Mouse (Mus musculus): ENCODE measurements around the gene Anp32b. TPM values are rescaled to one million over a fixed set of nuclear protein-coding genes. Genes with fewer than 3 reads are reported as not detected.
A peak's percentile ranks its signal among the peaks of the same experiment; 100 is the strongest.

Gene Anp32b
- total and polyA plus RNA-seq, 3 experiments: 41.1 to 547 TPM; not detected in 1

GRCm38 (mm10) chr4:46410677-46411076 is 40.0 kb upstream of the Anp32b start:
- Histone ChIP-seq H3K27me3 (ENCODE audit: control insufficient read depth in 1 of 2, insufficient read depth in 2 of 2, low read length in 2 of 2) (no peaks in the 10 kb centered on the region), H3K36me3 (ENCODE audit: control insufficient read depth in 1 of 2, insufficient read depth in 2 of 2, low read length in 2 of 2) (peaks cover 0 to 29% of the 10 kb centered on the region in 2 experiments; a peak in 2 of 4 replicates), H3K79me2 (ENCODE audit: control insufficient read depth, insufficient read depth, low read length, poor library complexity) (no peaks in the 10 kb centered on the region; the same call in 1 of the 2 replicates), H3K4me3 (ENCODE audit: control insufficient read depth in 1 of 2, insufficient read depth in 1 of 2, low read depth in 2 of 2, low read length in 2 of 2) (peak overlapping the region; percentile 50 to 62), H3K9me3 (replicated peaks; ENCODE audit: insufficient read depth, low read length) (no peaks in the 10 kb centered on the region), H3K27ac (ENCODE audit: control insufficient read depth, low read depth, low read length) (peak overlapping the region; percentile 91), H3K4me1 (ENCODE audit: control insufficient read depth in 1 of 2, insufficient read depth in 2 of 2, low read length in 2 of 2) (peaks cover 20 to 37% of the 10 kb centered on the region in 2 experiments), H3K9ac (ENCODE audit: control insufficient read depth, low read depth, low read length, poor library complexity, severe bottlenecking) (peak overlapping the region; percentile 56)
- DNase-seq (ENCODE audit: low read depth, low spot score): peak; percentile 89
- no peak; the same call in 1 of the 2 replicates for TF ChIP-seq MYB (IDR thresholded peaks at IDR 0.05; ENCODE audit: low read depth, low read length)
- TF ChIP-seq GABPA (IDR thresholded peaks at IDR 0.05; ENCODE audit: low read depth, low read length): no peak
- TF ChIP-seq POLR2AphosphoS5 (IDR thresholded peaks at IDR 0.05; ENCODE audit: borderline replicate concordance, low read depth, low read length): no peak
- TF ChIP-seq MYC (IDR thresholded peaks at IDR 0.05; ENCODE audit: low read depth, low read length): peak; percentile 28; the same call in 1 of the 2 replicates
- no peak for TF ChIP-seq ZMIZ1 (IDR thresholded peaks at IDR 0.05; ENCODE audit: low read depth, low read length)
- TF ChIP-seq GATA1 (IDR thresholded peaks at IDR 0.05; ENCODE audit: low read depth, low read length): peak; percentile 97
- no peak; the same call in 1 of the 2 replicates for TF ChIP-seq RCOR1 (IDR thresholded peaks at IDR 0.05; ENCODE audit: low read depth, low read length)
- TF ChIP-seq CTCF (IDR thresholded peaks at IDR 0.05 in 2 of 3, conservative IDR thresholded peaks at IDR 0.05 in 1 of 3; ENCODE audit: control insufficient read depth in 1 of 3, insufficient read depth in 1 of 3, low read depth in 2 of 3, low read length in 3 of 3, poor library complexity in 1 of 3, severe bottlenecking in 1 of 3): no peak
- 0 out of 2 replicates have a peak, but pooled peaks have one; percentile 10 for TF ChIP-seq MAX (IDR thresholded peaks at IDR 0.05; ENCODE audit: low read length)
- TF ChIP-seq EP300 (IDR thresholded peaks at IDR 0.05; ENCODE audit: low read depth in 1 of 2, low read length in 2 of 2): peak; percentile 94 to 95
- TF ChIP-seq POLR2AphosphoS2 (IDR thresholded peaks at IDR 0.05; ENCODE audit: low read length): no peak
- TF ChIP-seq RAD21 (IDR thresholded peaks at IDR 0.05; ENCODE audit: low read depth, low read length): no peak
- peak; percentile 79 for TF ChIP-seq SIN3A (IDR thresholded peaks at IDR 0.05; ENCODE audit: low read length)
- TF ChIP-seq CHD1 (IDR thresholded peaks at IDR 0.05; ENCODE audit: low read depth, low read length): no peak
- peak; percentile 60; the same call in 1 of the 2 replicates for TF ChIP-seq BHLHE40 (IDR thresholded peaks at IDR 0.05; ENCODE audit: borderline replicate concordance, low read depth, low read length)
- no peak for TF ChIP-seq MEF2A (IDR thresholded peaks at IDR 0.05; ENCODE audit: extremely low read depth, insufficient replicate concordance, low read depth, low read length, poor library complexity, severe bottlenecking)
- TF ChIP-seq NELFE (IDR thresholded peaks at IDR 0.05; ENCODE audit: low read depth, low read length): peak; percentile 6; the same call in 1 of the 2 replicates
- 0 out of 2 replicates have a peak, but pooled peaks have one; percentile 57 for TF ChIP-seq UBTF (IDR thresholded peaks at IDR 0.05; ENCODE audit: borderline replicate concordance, insufficient read depth, low read depth, low read length)
- TF ChIP-seq MAZ (IDR thresholded peaks at IDR 0.05; ENCODE audit: low read depth, low read length): peak; percentile 35
- no peak for TF ChIP-seq E2F4 (IDR thresholded peaks at IDR 0.05; ENCODE audit: borderline replicate concordance, low read depth, low read length)
- TF ChIP-seq ZNF384 (IDR thresholded peaks at IDR 0.05; ENCODE audit: low read depth, low read length): no peak
- no peak for TF ChIP-seq ZC3H11A (IDR thresholded peaks at IDR 0.05; ENCODE audit: low read depth, low read length)
- TF ChIP-seq POLR2A (IDR thresholded peaks at IDR 0.05; ENCODE audit: control insufficient read depth in 1 of 2, insufficient read depth in 1 of 2, low read depth in 1 of 2, low read length in 2 of 2, poor library complexity in 1 of 2): no peak; a peak in 2 of 4 replicates
- no peak; the same call in 1 of the 2 replicates for TF ChIP-seq MXI1 (IDR thresholded peaks at IDR 0.05; ENCODE audit: low read depth, low read length)
- TF ChIP-seq HCFC1 (IDR thresholded peaks at IDR 0.05; ENCODE audit: low read depth, low read length): no peak
- peak; percentile 98 for TF ChIP-seq TCF12 (IDR thresholded peaks at IDR 0.05; ENCODE audit: low read depth, low read length)
- peak; percentile 91 for TF ChIP-seq ETS1 (IDR thresholded peaks at IDR 0.05; ENCODE audit: low read depth, low read length)
- no peak for TF ChIP-seq SMC3 (IDR thresholded peaks at IDR 0.05; ENCODE audit: low read depth, low read length)
- TF ChIP-seq USF1 (IDR thresholded peaks at IDR 0.05; ENCODE audit: low read depth, low read length): no peak
- no peak; the same call in 1 of the 2 replicates for TF ChIP-seq MAFK (IDR thresholded peaks at IDR 0.05; ENCODE audit: borderline replicate concordance, low read depth, low read length)
- TF ChIP-seq TAL1 (IDR thresholded peaks at IDR 0.05; ENCODE audit: low read length): peak; percentile 100
- TF ChIP-seq TBP (IDR thresholded peaks at IDR 0.05; ENCODE audit: low read depth, low read length): peak; percentile 90
- TF ChIP-seq CHD2 (IDR thresholded peaks at IDR 0.05; ENCODE audit: low read length): no peak
- TF ChIP-seq JUND (IDR thresholded peaks at IDR 0.05; ENCODE audit: low read depth, low read length): peak; percentile 24; the same call in 1 of the 2 replicates
- TF ChIP-seq ZKSCAN1 (IDR thresholded peaks at IDR 0.05; ENCODE audit: low read depth, low read length): no peak
- no peak for TF ChIP-seq USF2 (IDR thresholded peaks at IDR 0.05; ENCODE audit: borderline replicate concordance in 1 of 2, insufficient read depth in 1 of 2, low read depth in 1 of 2, low read length in 2 of 2)
- no peak for TF ChIP-seq KAT2A (conservative IDR thresholded peaks at IDR 0.05; ENCODE audit: low read depth, low read length)
